Mouse (Mus musculus): ENCODE measurements around the gene Tmem102.
A peak's percentile ranks its signal among the peaks of the same experiment; 100 is the strongest.

Gene Tmem102

GRCm38 (mm10) chr11:69804972-69805909 is at the start of gene Tmem102:
Gene Tmem102 (minus strand): TSS chr11:69805624.
- no peak for DNase-seq

- no peak for DNase-seq
Observed at GRCm38 (mm10) chr11:69854680-69855079, 49.3 kb upstream of the Tmem102 start.

- DNase-seq, result peak in 1 of 2 experiments; percentile 36
Observed at GRCm38 (mm10) chr11:69853994-69854393, 48.6 kb upstream of the Tmem102 start.

- DNase-seq, result peak; percentile 37 to 61
Observed at GRCm38 (mm10) chr11:69850754-69851153, 45.3 kb upstream of the Tmem102 start.

- no peak for DNase-seq
Observed at GRCm38 (mm10) chr11:69849884-69850283, 44.5 kb upstream of the Tmem102 start.

- DNase-seq, result no peak
Observed at GRCm38 (mm10) chr11:69849128-69849527, 43.7 kb upstream of the Tmem102 start.

- no peak for DNase-seq
Observed at GRCm38 (mm10) chr11:69848021-69848420, 42.6 kb upstream of the Tmem102 start.

GRCm38 (mm10) chr11:69846738-69847688 is 41.6 kb upstream of the Tmem102 start:
- peak in 1 of 2 experiments; percentile 47 for DNase-seq

GRCm38 (mm10) chr11:69846198-69846680 is 40.8 kb upstream of the Tmem102 start, which contains the start of gene Plscr3:
Gene Plscr3 (plus strand): TSS chr11:69846376.
- DNase-seq, result peak; percentile 94 to 96

- DNase-seq, result no peak
Observed at GRCm38 (mm10) chr11:69838714-69839104, 33.3 kb upstream of the Tmem102 start.

- DNase-seq, result peak; percentile 88 to 91
Observed at GRCm38 (mm10) chr11:69837952-69838713, 32.7 kb upstream of the Tmem102 start, which contains the start of gene Tmem256. Gene Tmem256 (plus strand): TSS chr11:69838514.

GRCm38 (mm10) chr11:69837604-69837951 is 32.2 kb upstream of the Tmem102 start, which contains the start of gene Nlgn2:
Gene Nlgn2 (minus strand): TSS chr11:69837784.
- DNase-seq, result no peak

- peak; percentile 26 to 54 for DNase-seq
Observed at GRCm38 (mm10) chr11:69836703-69837576, 31.5 kb upstream of the Tmem102 start.

GRCm38 (mm10) chr11:69835966-69836335 is 30.5 kb upstream of the Tmem102 start:
- no peak for DNase-seq

GRCm38 (mm10) chr11:69835326-69835965 is 30.0 kb upstream of the Tmem102 start:
- no peak for DNase-seq

GRCm38 (mm10) chr11:69834001-69834549 is 28.7 kb upstream of the Tmem102 start:
- DNase-seq, result peak; percentile 60 to 73

- DNase-seq, result no peak
Observed at GRCm38 (mm10) chr11:69833554-69833953, 28.1 kb upstream of the Tmem102 start.

GRCm38 (mm10) chr11:69828832-69829231 is 23.4 kb upstream of the Tmem102 start:
- no peak for DNase-seq

GRCm38 (mm10) chr11:69823456-69823855 is 18.0 kb upstream of the Tmem102 start:
- no peak for DNase-seq

- DNase-seq, result no peak
Observed at GRCm38 (mm10) chr11:69822080-69822479, 16.7 kb upstream of the Tmem102 start, which contains the start of gene Spem1. Gene Spem1 (minus strand): TSS chr11:69822180.

Data from thymus, postnatal 36 days (tissue).